Mouse (Mus musculus) bone marrow macrophage, adult 2 months (primary cell): ENCODE results near the gene Hlx.

Experiments
- CTCF ChIP-seq: IDR thresholded peaks from 2 replicates; pipeline ENCODE4 v1.5.1; 2012; ENCODE audit warnings: low read depth, mild to moderate bottlenecking, low read length, moderate library complexity
- POLR2A ChIP-seq: IDR thresholded peaks from 2 replicates; pipeline ENCODE4 v1.6.1; 2012; ENCODE audit warnings: mild to moderate bottlenecking, low read depth, low read length, borderline replicate concordance

GRCm38 (mm10) chr1:184728561-184729115, 3.8 kb downstream of the Hlx start:
- TF ChIP-seq POLR2A (no peak), CTCF (no peak)
